Mouse (Mus musculus): ENCODE measurements around the gene Tmc4. TPM values are rescaled to one million over a fixed set of nuclear protein-coding genes. Genes with fewer than 3 reads are reported as not detected.
"Not testable (repeated sequence)": the region's sequence is repeated elsewhere in the genome, so short reads cannot be mapped to it uniquely, and the experiment has no call there.

The Tmc4 gene
- 70.9 and 72.8 TPM in 2 replicates for polyA plus RNA-seq (2015; fragmentation: Nextera tagmentation; extraction: Ambion mirVana)

- Histone ChIP-seq H3K4me3 (replicated peaks) (peak within 1 kb of the TSS; percentile 41), H3K4me2 (peak within 1 kb of the TSS; percentile 45), H3K36me3 (no peaks in the 10 kb centered on the region), H3K9ac (peak within 1 kb of the TSS; percentile 12; the same call in 1 of the 2 replicates), H3K4me1 (no peaks in the 10 kb centered on the region), H3K9me3 (no peaks in the 10 kb centered on the region), H3K27ac (peak within 1 kb of the TSS; percentile 42), H3K27me3 (replicated peaks) (no peaks in the 10 kb centered on the region)
- WGBS = 46% methylated on average over 9 of the region's 9 CpGs
- ATAC-seq (ENCODE audit: insufficient read depth, low FRiP score, low read depth) = peak; percentile 86
These were observed at the start of gene Tmc4 for GRCm38 (mm10) chr7:3677342-3677741. Gene Tmc4 (minus strand): TSS chr7:3677553.

DNA sequence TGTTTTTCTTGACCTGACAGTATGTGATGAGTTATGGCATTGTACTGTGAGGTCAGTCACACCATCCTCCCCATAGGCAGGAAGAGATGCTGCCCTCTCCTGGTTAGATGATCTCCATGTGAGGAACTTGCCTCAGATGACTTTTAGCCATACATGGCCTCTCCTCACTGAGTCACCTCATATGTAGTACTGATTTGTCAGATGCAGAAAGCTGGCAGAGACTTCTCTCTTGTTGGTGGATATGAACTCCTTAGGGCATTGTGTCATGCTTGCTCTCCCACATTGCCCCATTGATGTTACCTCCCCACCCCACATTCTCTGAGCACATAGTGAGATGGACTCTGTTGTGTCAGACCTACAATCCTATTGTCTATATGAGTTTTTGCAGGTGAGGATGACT, 48.1 kb upstream of the Tmc4 start:
- not testable (repeated sequence) for ATAC-seq (ENCODE audit: insufficient read depth, low FRiP score, low read depth); H3K9ac ChIP-seq; H3K4me3 ChIP-seq (replicated peaks); H3K27me3 ChIP-seq (replicated peaks); H3K36me3 ChIP-seq; H3K9me3 ChIP-seq; H3K27ac ChIP-seq; H3K4me2 ChIP-seq; H3K4me1 ChIP-seq

DNA sequence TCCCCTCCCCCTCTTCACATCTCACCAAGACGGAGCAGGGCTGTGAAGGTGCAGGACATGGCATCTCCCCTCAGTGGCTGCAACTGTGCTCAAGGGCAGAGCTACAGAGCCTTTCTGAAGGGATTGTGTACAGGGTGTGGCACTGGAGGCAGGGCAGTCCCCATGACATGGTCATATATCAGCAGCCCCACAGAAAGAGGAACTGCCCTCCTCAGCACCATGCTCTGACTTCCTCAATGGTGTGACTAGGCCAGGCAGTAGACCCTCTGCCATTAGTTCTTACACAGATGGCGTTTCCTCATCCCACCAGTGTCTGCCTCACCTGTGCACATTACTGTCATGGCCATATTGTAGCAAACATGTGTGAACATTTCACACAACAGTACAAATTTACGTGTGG, 42.9 kb upstream of the Tmc4 start, which contains the start of gene Pirb:
Pirb (minus strand) TSS at position 124 of the 400 bp plus-strand sequence.
- H3K4me1 ChIP-seq; H3K36me3 ChIP-seq; H3K27me3 ChIP-seq (replicated peaks); H3K4me2 ChIP-seq; ATAC-seq (ENCODE audit: insufficient read depth, low FRiP score, low read depth); H3K4me3 ChIP-seq (replicated peaks); H3K9ac ChIP-seq; H3K9me3 ChIP-seq; H3K27ac ChIP-seq: not testable (repeated sequence)
- 40% methylated on average over 1 of the region's 3 CpGs for WGBS

- Histone ChIP-seq H3K9ac (no peak overlapping the region), H3K9me3 (no peaks in the 10 kb centered on the region), H3K27ac (no peak overlapping the region), H3K4me2 (no peak overlapping the region), H3K36me3 (no peaks in the 10 kb centered on the region), H3K4me3 (replicated peaks) (no peak overlapping the region), H3K4me1 (0 out of 2 replicates have a peak, but pooled peaks cover 2% of the 10 kb centered on the region), H3K27me3 (replicated peaks) (no peaks in the 10 kb centered on the region)
- WGBS = 28% methylated on average over 1 of the region's 1 CpGs
- ATAC-seq (ENCODE audit: insufficient read depth, low FRiP score, low read depth) = no peak
These were observed 37.9 kb upstream of the Tmc4 start for GRCm38 (mm10) chr7:3715249-3715648.

DNA sequence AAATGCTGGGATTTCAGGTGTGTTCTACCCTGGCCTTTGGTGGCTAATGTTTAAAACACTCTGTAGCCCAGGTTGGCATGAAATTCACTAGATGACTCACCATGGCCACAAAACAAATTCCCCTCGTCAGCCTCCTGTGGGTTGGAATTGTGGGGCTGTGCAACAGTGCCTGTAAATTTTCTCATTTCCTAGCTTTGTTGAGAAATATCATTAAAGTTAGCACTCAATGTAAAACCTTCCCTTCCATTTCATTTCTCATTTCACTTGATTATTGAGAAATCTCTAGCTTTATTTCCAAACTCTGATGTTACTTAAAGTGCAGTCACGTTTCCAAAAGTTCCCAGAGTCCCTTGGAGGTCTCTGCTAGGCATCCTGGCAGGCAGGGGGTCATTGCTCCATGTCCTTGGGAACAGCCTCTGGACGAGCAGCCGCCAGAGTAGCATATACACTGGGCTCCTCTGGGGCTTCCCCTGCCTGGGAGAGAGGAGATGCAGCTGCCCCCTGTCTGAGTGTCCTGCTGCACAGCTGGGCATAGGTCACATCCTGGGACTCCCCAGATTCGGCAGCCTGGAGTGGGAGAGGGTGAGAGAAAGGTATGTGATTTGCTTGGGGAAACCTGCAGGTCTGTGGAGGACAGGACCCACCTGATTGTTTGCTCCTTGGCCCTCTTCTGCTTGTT, 35.0 kb upstream of the Tmc4 start:
- ATAC-seq (ENCODE audit: insufficient read depth, low FRiP score, low read depth) = no peak
- Histone ChIP-seq H3K4me1 (0 out of 2 replicates have a peak, but pooled peaks cover 2% of the 10 kb centered on the region), H3K9me3 (no peaks in the 10 kb centered on the region), H3K9ac (no peak overlapping the region), H3K4me2 (no peak overlapping the region), H3K4me3 (replicated peaks) (no peak overlapping the region), H3K27me3 (replicated peaks) (no peaks in the 10 kb centered on the region), H3K27ac (no peak overlapping the region), H3K36me3 (no peaks in the 10 kb centered on the region)
- WGBS = 29% methylated on average over 5 of the region's 5 CpGs

DNA sequence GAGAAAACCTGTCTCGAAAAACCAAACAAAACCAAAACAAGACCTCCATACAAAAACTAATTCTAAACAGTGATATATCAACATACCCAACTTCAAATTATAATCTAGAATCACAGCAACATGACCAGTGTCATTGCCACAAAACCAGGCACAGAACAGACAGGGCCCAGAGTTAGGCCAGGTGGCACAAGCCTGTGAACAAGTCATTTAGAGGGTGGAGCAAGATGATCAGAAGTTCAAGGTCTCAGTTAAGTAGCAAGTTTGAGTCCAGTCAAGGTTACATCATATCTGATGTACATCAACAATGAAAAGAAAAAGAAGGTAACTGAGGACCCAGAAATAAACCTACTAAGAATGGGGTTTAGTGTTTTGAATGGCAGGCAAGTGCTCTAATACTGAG, 31.6 kb upstream of the Tmc4 start:
- H3K4me2 ChIP-seq = no peak overlapping the region
- WGBS = 78% methylated on average over 1 of the region's 1 CpGs
- peaks cover 14% of the 10 kb centered on the region for H3K4me1 ChIP-seq
- no peak overlapping the region for H3K27ac ChIP-seq
- H3K36me3 ChIP-seq = peaks cover 8% of the 10 kb centered on the region
- H3K9ac ChIP-seq = no peak overlapping the region
- no peak for ATAC-seq (ENCODE audit: insufficient read depth, low FRiP score, low read depth)
- no peaks in the 10 kb centered on the region for H3K27me3 ChIP-seq (replicated peaks)
- H3K9me3 ChIP-seq = no peaks in the 10 kb centered on the region
- H3K4me3 ChIP-seq (replicated peaks) = no peak overlapping the region

DNA sequence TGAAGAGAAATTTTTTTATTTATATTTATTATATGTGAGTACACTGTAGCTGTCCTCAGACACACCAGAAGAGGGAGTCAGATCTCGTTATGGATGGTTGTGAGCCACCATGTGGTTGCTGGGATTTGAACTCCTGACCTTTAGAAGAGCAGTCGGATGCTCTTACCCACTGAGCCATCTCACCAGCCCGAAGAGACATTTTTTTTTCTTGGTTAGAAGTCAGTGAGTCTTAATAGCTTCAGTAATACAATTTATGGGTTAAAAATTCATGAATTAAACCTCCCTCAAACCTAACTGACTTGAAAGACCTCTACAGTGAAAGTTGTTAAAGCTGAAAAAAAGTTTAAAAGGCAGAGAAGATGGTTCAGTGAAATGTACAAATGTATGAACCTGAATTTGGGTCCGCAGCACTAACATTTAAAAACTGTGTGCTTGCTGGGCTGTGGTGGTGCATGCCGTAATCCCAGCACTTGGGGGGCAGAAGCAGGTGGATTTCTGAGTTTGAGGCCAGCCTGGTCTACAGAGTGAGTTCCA, 31.2 kb upstream of the Tmc4 start:
- not testable (repeated sequence) for H3K27me3 ChIP-seq (replicated peaks); H3K9me3 ChIP-seq; H3K9ac ChIP-seq; H3K4me2 ChIP-seq; H3K4me3 ChIP-seq (replicated peaks); H3K36me3 ChIP-seq; ATAC-seq (ENCODE audit: insufficient read depth, low FRiP score, low read depth); H3K27ac ChIP-seq
- WGBS = 32% methylated on average over 5 of the region's 5 CpGs
- peaks cover 14% of the 10 kb centered on the region for H3K4me1 ChIP-seq

DNA sequence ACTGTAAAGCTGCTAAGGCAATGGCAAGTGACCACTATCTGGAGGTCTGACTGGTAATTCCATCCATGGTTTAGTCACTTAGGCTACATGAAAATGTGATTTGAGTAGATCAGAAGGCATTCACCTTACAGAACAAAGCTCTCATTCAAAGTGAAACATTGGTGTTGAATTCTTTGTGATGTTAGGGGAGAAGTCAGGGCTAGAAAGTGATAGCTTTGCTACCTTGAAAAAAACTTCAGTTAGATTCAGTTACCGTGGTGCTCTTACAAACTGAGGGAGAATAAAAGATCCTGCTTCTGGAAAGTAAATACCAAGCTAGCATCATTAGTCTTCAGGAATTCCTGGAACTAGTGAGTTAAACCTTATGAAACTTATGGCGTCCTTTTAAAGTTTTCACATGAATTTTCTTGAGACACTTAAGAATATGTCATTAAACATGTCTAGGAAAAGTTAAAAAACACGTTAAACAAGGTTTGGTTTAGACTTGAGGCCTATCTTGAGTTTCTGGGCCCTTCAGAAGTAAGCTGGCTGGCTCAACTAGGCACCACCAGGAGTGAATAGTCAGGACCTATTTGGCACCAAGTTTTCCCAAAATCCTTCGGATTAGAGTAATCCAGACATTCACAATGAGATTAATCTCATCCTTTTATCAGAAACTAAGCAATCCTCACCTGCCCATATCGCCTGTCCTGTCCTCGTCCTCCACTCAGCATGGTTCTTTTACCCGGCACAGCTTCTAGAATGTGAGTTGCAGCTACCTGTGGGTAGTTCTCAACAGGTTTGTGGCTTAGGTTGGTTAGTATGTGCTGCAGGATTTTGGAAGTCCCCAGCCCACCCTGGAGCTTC, 30.4 kb upstream of the Tmc4 start:
- no peaks in the 10 kb centered on the region for H3K9me3 ChIP-seq
- 43% methylated on average over 7 of the region's 7 CpGs for WGBS

GRCm38 (mm10) chr7:3707027-3707426, 29.7 kb upstream of the Tmc4 start:
- no peak overlapping the region for H3K9ac ChIP-seq
- 0 out of 2 replicates have a peak overlapping the region, but pooled peaks have one; percentile 16 for H3K27ac ChIP-seq
- WGBS = 59% methylated on average over 4 of the region's 4 CpGs
- H3K36me3 ChIP-seq = peaks cover 8% of the 10 kb centered on the region
- ATAC-seq (ENCODE audit: insufficient read depth, low FRiP score, low read depth) = no peak
- no peaks in the 10 kb centered on the region for H3K9me3 ChIP-seq
- 0 out of 2 replicates have a peak overlapping the region, but pooled peaks have one; percentile 69 for H3K4me2 ChIP-seq
- no peak overlapping the region for H3K4me3 ChIP-seq (replicated peaks)
- H3K27me3 ChIP-seq (replicated peaks) = no peaks in the 10 kb centered on the region
- peaks cover 12% of the 10 kb centered on the region for H3K4me1 ChIP-seq

More for the DNA sequence above, 30.4 kb upstream of the Tmc4 start:
- Histone ChIP-seq H3K9ac (no peak overlapping the region), H3K36me3 (peaks cover 8% of the 10 kb centered on the region), H3K27ac (0 out of 2 replicates have a peak overlapping the region, but pooled peaks have one; percentile 5), H3K4me2 (no peak overlapping the region), H3K4me3 (replicated peaks) (no peak overlapping the region), H3K27me3 (replicated peaks) (no peaks in the 10 kb centered on the region), H3K4me1 (peaks cover 14% of the 10 kb centered on the region)
- ATAC-seq (ENCODE audit: insufficient read depth, low FRiP score, low read depth) = no peak

- no peak for ATAC-seq (ENCODE audit: insufficient read depth, low FRiP score, low read depth)
- H3K4me1 ChIP-seq = peaks cover 12% of the 10 kb centered on the region
- H3K27ac ChIP-seq = peak overlapping the region; percentile 65; the same call in 1 of the 2 replicates
- H3K36me3 ChIP-seq = peaks cover 8% of the 10 kb centered on the region
- no peaks in the 10 kb centered on the region for H3K9me3 ChIP-seq
- WGBS = 47% methylated on average over 11 of the region's 11 CpGs
- H3K27me3 ChIP-seq (replicated peaks) = no peaks in the 10 kb centered on the region
- peak overlapping the region; percentile 75 for H3K4me3 ChIP-seq (replicated peaks)
- peak overlapping the region; percentile 69 for H3K4me2 ChIP-seq
- H3K9ac ChIP-seq = 0 out of 2 replicates have a peak overlapping the region, but pooled peaks have one; percentile 80
These were observed 29.1 kb upstream of the Tmc4 start for GRCm38 (mm10) chr7:3706343-3706934.

GRCm38 (mm10) chr7:3705911-3706310, 28.6 kb upstream of the Tmc4 start:
- H3K27me3 ChIP-seq (replicated peaks) = no peaks in the 10 kb centered on the region
- H3K27ac ChIP-seq = peak overlapping the region; percentile 65; the same call in 1 of the 2 replicates
- H3K4me2 ChIP-seq = peak overlapping the region; percentile 69
- H3K4me1 ChIP-seq = peaks cover 12% of the 10 kb centered on the region
- peaks cover 10% of the 10 kb centered on the region for H3K36me3 ChIP-seq
- H3K9ac ChIP-seq = peak overlapping the region; percentile 80; the same call in 1 of the 2 replicates
- WGBS = 21% methylated on average over 6 of the region's 6 CpGs
- H3K4me3 ChIP-seq (replicated peaks) = peak overlapping the region; percentile 75
- no peak for ATAC-seq (ENCODE audit: insufficient read depth, low FRiP score, low read depth)
- no peaks in the 10 kb centered on the region for H3K9me3 ChIP-seq
